Mouse (Mus musculus) ES-Bruce4 (cell line): ENCODE results near the gene Kif13a.

ENCODE experiments used
- CTCF ChIP-seq: IDR thresholded peaks from one replicate; pipeline ENCODE4 v1.8.1; 2011; ENCODE audit warnings: low read depth, low read length
- EP300 ChIP-seq: IDR thresholded peaks from 2 replicates; pipeline ENCODE4 v1.6.1; 2011; ENCODE audit warnings: low read depth, low read length; ENCODE audit not compliant: insufficient read depth

- TF ChIP-seq EP300 (no peak), CTCF (no peak)
Measured at GRCm38 (mm10) chr13:46943294-46943693, 13.6 kb upstream of the Kif13a start.
